Mouse (Mus musculus) cerebellum, postnatal 25 days (tissue): Measurements from ENCODE around the gene Catsperg2.
"Not testable (repeated sequence)": the region's sequence is repeated elsewhere in the genome, so short reads cannot be mapped to it uniquely, and the experiment has no call there.

Source experiments
- DNase-seq, 2 experiments: peaks; one replicate each; pipeline ENCODE4 v3.0.0; 2021; ENCODE audit warnings: mixed read lengths in 2 of 2

Catsperg2 gene

GRCm38 (mm10) chr7:29726860-29727259 is at the start of gene Catsperg2:
Gene Catsperg2, minus strand, starts transcription at chr7:29727032.
- not testable (repeated sequence) for DNase-seq

- DNase-seq = no peak
These were observed 49.7 kb upstream of the Catsperg2 start for GRCm38 (mm10) chr7:29776568-29776967.

- no peak for DNase-seq
These were observed 47.5 kb upstream of the Catsperg2 start for GRCm38 (mm10) chr7:29774371-29774770.

- DNase-seq = no peak
These were observed 46.7 kb upstream of the Catsperg2 start for GRCm38 (mm10) chr7:29773503-29773902.

- DNase-seq = no peak
These were observed 42.1 kb upstream of the Catsperg2 start for GRCm38 (mm10) chr7:29768980-29769379.

GRCm38 (mm10) chr7:29768090-29768900 is 41.5 kb upstream of the Catsperg2 start, which contains the start of gene Zfp84:
Gene Zfp84, plus strand, starts transcription at chr7:29768552.
- peak; percentile 85 to 86 for DNase-seq

- peak; percentile 87 to 90 for DNase-seq
These were observed 40.3 kb upstream of the Catsperg2 start for GRCm38 (mm10) chr7:29767058-29767686.

- no peak for DNase-seq
These were observed 37.9 kb upstream of the Catsperg2 start for GRCm38 (mm10) chr7:29764702-29765101.

- DNase-seq = no peak
These were observed 33.6 kb upstream of the Catsperg2 start for GRCm38 (mm10) chr7:29760476-29760875.

- DNase-seq = no peak
These were observed 15.4 kb upstream of the Catsperg2 start for GRCm38 (mm10) chr7:29742258-29742657.

- no peak for DNase-seq
These were observed 1.2 kb upstream of the Catsperg2 start for GRCm38 (mm10) chr7:29728055-29728454.

GRCm38 (mm10) chr7:29725461-29726142 is 1.2 kb downstream of the Catsperg2 start:
- not testable (repeated sequence) for DNase-seq

- DNase-seq = not testable (repeated sequence)
These were observed 17.9 kb downstream of the Catsperg2 start for GRCm38 (mm10) chr7:29708891-29709290.

- not testable (repeated sequence) for DNase-seq
These were observed 31.6 kb downstream of the Catsperg2 start for GRCm38 (mm10) chr7:29695231-29695630.

GRCm38 (mm10) chr7:29681868-29682267 is 45.0 kb downstream of the Catsperg2 start:
- peak in 1 of 2 experiments; percentile 6 for DNase-seq
